Mouse (Mus musculus): ENCODE results near the gene Drc3.

DNA sequence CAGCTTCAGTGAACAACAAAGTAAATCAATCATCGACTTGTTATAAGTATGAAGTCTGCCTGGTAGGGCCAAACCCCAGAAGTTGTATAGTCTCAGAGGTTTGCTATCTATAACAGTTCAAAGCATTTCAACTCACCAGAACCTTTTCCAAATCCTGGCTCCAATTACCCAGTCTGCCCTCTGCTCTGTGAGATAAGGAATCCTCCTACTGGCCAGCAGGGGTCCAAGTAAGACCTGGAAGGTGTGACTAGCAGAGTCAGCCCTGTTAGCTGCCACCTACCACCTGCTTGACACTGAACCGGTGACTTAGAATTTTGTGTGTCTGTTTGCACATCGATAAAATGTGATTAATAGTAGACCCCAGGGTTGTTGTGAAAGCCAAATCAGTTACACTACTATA, 14.1 kb downstream of the Drc3 start:
- TF ChIP-seq CTCF (IDR thresholded peaks at IDR 0.05; ENCODE audit: low read depth) (peak; percentile 39; the same call in 1 of the 2 replicates), EP300 (IDR thresholded peaks at IDR 0.05; ENCODE audit: low read depth) (no peak)

All from liver, embryonic 14.5 days (tissue).